Mouse (Mus musculus): ENCODE data around the gene Retreg3.
"Not testable (repeated sequence)": the region's sequence is repeated elsewhere in the genome, so short reads cannot be mapped to it uniquely, and the experiment has no call there.

Retreg3 gene

GRCm38 (mm10) chr11:101119761-101120544 is at the start of gene Retreg3, which contains the start of gene Tubg1:
Gene Retreg3, minus strand, starts transcription at chr11:101119893.
Gene Tubg1, plus strand, starts transcription at chr11:101119938.
- DNase-seq (ENCODE audit: low spot score), result peak; percentile 98

GRCm38 (mm10) chr11:101168301-101168980 is 48.7 kb upstream of the Retreg3 start:
- peak; percentile 73 for DNase-seq (ENCODE audit: low spot score)

GRCm38 (mm10) chr11:101167963-101168300 is 48.2 kb upstream of the Retreg3 start:
- no peak for DNase-seq (ENCODE audit: low spot score)

DNA sequence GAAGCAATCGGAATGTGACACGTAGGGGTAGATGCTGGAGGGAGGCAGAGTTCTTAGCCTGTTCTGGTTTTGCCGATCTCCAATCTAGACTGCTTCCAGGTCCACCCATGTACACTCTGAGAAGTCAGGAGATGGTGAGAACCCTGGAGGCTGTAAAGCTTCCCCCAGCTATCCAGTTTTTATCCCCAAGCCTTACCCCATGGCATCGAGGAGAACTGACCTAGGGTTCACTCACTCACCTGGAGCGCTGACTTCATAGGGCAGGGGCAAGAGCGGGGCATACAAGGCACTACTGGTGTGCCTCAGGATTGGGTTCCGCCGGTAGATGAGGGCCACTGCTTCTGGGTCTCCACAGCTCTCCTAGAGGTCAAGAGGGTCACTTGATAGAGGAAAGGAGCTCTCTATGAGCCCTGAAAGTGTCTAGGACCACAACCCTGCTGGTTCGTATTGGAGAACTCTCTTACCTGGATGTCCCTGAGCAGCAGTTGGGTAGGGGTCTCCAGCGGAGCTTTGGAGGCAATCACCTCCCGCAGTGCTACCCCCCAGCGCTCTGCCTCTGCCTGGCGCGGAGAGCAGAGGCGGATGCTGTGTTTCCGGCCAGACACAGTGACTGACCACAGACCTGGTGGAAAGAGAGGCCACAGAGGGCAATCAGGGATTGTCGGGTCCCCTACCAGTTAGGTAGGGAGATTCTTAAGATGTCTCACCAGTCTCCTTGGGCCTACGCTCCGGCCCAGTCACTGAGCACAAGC is 47.7 kb upstream of the Retreg3 start:
- DNase-seq (ENCODE audit: low spot score), result no peak

- DNase-seq (ENCODE audit: low spot score), result no peak
Measured at GRCm38 (mm10) chr11:101166357-101166756, 46.7 kb upstream of the Retreg3 start.

- DNase-seq (ENCODE audit: low spot score), result no peak
Measured at GRCm38 (mm10) chr11:101164677-101165580, 45.2 kb upstream of the Retreg3 start.

- no peak for DNase-seq (ENCODE audit: low spot score)
Measured at GRCm38 (mm10) chr11:101164351-101164665, 44.6 kb upstream of the Retreg3 start.

DNA sequence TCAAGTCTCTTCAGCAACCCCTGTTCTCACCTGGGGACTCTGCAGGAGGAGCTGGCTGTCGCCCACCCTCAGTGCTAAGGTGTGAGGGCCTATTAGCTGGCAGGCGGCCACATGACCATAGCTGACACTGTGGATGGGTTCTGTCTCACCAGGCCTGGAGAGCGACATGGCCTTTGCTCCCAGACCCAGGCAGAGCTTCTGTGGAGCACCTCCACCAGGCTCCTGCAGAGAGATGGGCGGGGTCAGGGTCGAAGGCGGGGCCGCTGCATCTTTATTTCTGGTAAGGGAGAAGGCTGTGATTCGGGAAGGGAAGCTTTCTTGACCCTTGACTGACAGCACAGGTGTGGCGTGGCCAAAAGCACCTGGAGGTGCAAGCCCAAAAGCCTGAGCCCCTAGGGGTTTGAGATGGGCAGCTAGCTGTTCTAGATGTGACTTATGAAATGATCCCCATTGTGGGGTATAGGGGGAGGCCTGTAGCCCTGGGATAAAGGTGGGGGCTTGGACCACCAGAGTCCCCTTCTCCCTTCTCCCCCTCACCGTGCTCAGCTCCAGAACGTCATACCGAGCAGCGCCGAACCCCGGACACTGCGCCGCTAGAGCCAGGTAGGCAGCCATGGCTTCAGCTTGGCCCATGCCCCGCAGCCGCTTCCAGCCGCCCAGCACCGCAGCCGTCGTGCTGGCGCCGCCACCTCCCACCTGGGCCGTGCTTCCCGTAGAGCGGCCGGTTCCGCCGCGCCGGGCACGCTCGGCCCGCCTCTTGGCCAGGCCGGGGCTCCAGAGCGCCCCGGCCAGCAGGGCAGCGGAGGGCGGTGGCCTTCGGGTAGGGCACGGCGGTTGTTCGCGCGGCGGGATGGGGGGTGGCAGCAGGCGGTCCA is 44.0 kb upstream of the Retreg3 start:
- DNase-seq (ENCODE audit: low spot score), result no peak

DNA sequence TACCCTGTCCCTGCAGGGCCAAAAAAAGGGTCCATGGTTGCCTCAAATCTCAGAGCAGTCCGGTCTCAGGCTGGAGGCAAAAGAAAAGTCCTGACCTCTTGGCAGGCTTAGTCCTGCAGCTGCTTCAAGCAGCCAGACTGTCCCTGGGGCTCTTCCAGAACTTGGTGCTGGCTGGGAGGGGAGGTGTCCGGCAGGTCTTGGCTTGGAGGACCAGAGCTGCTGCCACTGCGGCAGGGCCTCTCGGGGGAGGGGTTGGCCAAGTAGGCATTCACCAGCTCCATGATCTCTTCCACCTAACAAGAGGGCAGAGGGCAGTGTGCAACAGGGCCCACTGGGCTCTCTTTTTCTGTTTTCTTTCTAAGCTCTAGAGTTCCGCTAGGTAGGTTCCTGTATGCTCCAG is 43.1 kb upstream of the Retreg3 start:
- DNase-seq (ENCODE audit: low spot score), result peak; percentile 78

- no peak for DNase-seq (ENCODE audit: low spot score)
Measured at GRCm38 (mm10) chr11:101162301-101162700, 42.6 kb upstream of the Retreg3 start.

GRCm38 (mm10) chr11:101161551-101161950 is 41.9 kb upstream of the Retreg3 start:
- no peak for DNase-seq (ENCODE audit: low spot score)

- not testable (repeated sequence) for DNase-seq (ENCODE audit: low spot score)
Measured at GRCm38 (mm10) chr11:101160981-101161505, 41.4 kb upstream of the Retreg3 start.

GRCm38 (mm10) chr11:101160151-101160550 is 40.5 kb upstream of the Retreg3 start:
- DNase-seq (ENCODE audit: low spot score), result not testable (repeated sequence)

DNA sequence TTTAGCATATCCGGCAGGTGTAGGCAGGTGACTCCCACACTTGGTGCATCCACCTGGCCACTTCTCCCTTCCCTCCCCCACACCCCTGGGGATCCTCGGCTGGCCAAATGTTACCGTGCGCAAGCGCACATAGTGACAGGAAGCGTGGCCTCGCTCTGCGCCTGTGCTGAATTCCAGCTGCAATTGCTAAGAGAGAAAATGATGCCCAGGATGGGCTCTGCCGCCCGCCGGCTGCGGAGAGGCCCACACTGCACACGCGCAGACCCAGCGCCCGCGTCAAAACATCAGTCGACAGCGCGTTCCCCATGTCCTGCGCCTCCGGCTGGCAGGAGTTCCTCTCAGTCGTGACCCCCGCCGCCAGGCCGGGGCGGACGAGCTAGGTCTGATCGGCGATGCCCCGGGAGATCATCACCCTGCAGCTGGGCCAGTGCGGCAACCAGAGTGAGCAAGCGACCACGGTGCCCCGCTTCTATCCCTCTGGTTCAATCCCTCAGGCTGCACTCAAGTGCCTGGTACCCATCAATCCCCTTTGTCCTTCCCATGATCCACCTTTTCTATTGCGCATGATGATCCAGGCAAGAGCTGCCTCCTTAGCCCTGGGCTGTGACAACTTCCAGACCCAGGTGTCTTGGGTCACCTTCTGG is 36.2 kb upstream of the Retreg3 start, which contains the start of gene Tubg2:
Gene Tubg2 (plus strand): TSS at position 180 of the 644 bp plus-strand sequence.
- DNase-seq (ENCODE audit: low spot score), result peak; percentile 39

DNA sequence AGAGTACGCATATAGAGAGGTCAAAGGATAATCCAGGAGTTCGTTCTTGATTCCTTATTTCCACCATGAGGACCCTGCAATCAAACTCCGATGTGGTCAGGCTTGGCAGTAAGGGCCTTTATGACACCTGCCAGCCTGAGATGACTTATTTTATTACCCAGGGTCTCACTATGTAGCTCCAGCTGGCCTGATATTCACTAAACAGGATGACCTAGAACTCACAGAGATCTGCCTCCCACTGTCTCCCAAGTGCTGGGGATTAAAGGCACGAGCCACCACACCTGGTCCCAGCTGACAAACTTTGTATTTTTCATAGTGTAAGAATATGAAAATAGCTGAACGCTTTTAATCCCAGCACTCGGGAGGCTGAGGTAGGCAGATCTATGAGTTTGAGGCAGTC is 35.5 kb upstream of the Retreg3 start:
- DNase-seq (ENCODE audit: low spot score), result no peak

GRCm38 (mm10) chr11:101154648-101155047 is 35.0 kb upstream of the Retreg3 start:
- no peak for DNase-seq (ENCODE audit: low spot score)

- DNase-seq (ENCODE audit: low spot score), result no peak
Measured at GRCm38 (mm10) chr11:101152825-101153224, 33.1 kb upstream of the Retreg3 start.

DNA sequence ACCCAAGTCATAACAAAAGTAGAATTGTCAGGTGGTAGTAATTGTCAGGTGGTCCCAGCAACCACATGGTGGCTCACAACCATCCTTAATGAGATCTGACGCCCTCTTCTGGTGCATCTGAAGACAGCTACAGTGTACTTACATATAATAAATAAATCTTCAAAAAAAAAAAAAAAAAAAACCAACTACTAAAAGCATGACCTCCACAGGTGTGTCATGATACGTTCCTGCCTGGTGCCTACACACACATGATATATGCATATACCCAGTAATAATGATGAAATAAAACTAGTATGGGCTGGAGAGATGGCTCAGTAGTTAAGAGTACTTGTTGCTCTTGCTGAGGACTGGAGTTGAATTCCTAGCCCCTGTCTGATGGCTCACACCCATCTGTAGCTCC is 31.4 kb upstream of the Retreg3 start:
- no peak for DNase-seq (ENCODE audit: low spot score)

- peak; percentile 32 for DNase-seq (ENCODE audit: low spot score)
Measured at GRCm38 (mm10) chr11:101149178-101150105, 29.7 kb upstream of the Retreg3 start.
